Mouse (Mus musculus): ENCODE data around the gene Igsf8. TPM values are rescaled to one million over a fixed set of nuclear protein-coding genes. Genes with fewer than 3 reads are reported as not detected.

The Igsf8 gene
- total RNA-seq, 1 experiment from 2014 or later: 25.9 TPM

- ATAC-seq (replicated peaks in 1 of 2; ENCODE audit: insufficient read depth in 1 of 2, low FRiP score in 2 of 2, low TSS enrichment in 1 of 2, low read depth in 1 of 2, poor library complexity in 2 of 2, severe bottlenecking in 2 of 2): no peak
Measured at GRCm38 (mm10) chr1:172295751-172296197, 34.3 kb downstream of the Igsf8 start.

- ATAC-seq (replicated peaks in 1 of 2; ENCODE audit: insufficient read depth in 1 of 2, low FRiP score in 2 of 2, low TSS enrichment in 1 of 2, low read depth in 1 of 2, poor library complexity in 2 of 2, severe bottlenecking in 2 of 2): no peak
Measured at GRCm38 (mm10) chr1:172296816-172297510, 35.5 kb downstream of the Igsf8 start.

GRCm38 (mm10) chr1:172297611-172298537 is 36.4 kb downstream of the Igsf8 start, which contains the start of gene Atp1a2:
Atp1a2 (minus strand) TSS chr1:172298064.
- no peak for ATAC-seq (replicated peaks in 1 of 2; ENCODE audit: insufficient read depth in 1 of 2, low FRiP score in 2 of 2, low TSS enrichment in 1 of 2, low read depth in 1 of 2, poor library complexity in 2 of 2, severe bottlenecking in 2 of 2)

- no peak for ATAC-seq (replicated peaks in 1 of 2; ENCODE audit: insufficient read depth in 1 of 2, low FRiP score in 2 of 2, low TSS enrichment in 1 of 2, low read depth in 1 of 2, poor library complexity in 2 of 2, severe bottlenecking in 2 of 2)
Measured at GRCm38 (mm10) chr1:172299528-172299927, 38.1 kb downstream of the Igsf8 start.

GRCm38 (mm10) chr1:172300247-172300646 is 38.8 kb downstream of the Igsf8 start:
- ATAC-seq (replicated peaks in 1 of 2; ENCODE audit: insufficient read depth in 1 of 2, low FRiP score in 2 of 2, low TSS enrichment in 1 of 2, low read depth in 1 of 2, poor library complexity in 2 of 2, severe bottlenecking in 2 of 2): no peak

- no peak for ATAC-seq (replicated peaks in 1 of 2; ENCODE audit: insufficient read depth in 1 of 2, low FRiP score in 2 of 2, low TSS enrichment in 1 of 2, low read depth in 1 of 2, poor library complexity in 2 of 2, severe bottlenecking in 2 of 2)
Measured at GRCm38 (mm10) chr1:172301180-172301579, 39.7 kb downstream of the Igsf8 start.

GRCm38 (mm10) chr1:172302311-172302710 is 40.9 kb downstream of the Igsf8 start:
- 0 out of 4 replicates have a peak, but pooled peaks have one; percentile 23 to 25 for ATAC-seq (replicated peaks in 1 of 2; ENCODE audit: insufficient read depth in 1 of 2, low FRiP score in 2 of 2, low TSS enrichment in 1 of 2, low read depth in 1 of 2, poor library complexity in 2 of 2, severe bottlenecking in 2 of 2)

- no peak for ATAC-seq (replicated peaks in 1 of 2; ENCODE audit: insufficient read depth in 1 of 2, low FRiP score in 2 of 2, low TSS enrichment in 1 of 2, low read depth in 1 of 2, poor library complexity in 2 of 2, severe bottlenecking in 2 of 2)
Measured at GRCm38 (mm10) chr1:172302851-172303250, 41.4 kb downstream of the Igsf8 start.

- no peak for ATAC-seq (replicated peaks in 1 of 2; ENCODE audit: insufficient read depth in 1 of 2, low FRiP score in 2 of 2, low TSS enrichment in 1 of 2, low read depth in 1 of 2, poor library complexity in 2 of 2, severe bottlenecking in 2 of 2)
Measured at GRCm38 (mm10) chr1:172304443-172304842, 43.0 kb downstream of the Igsf8 start.

GRCm38 (mm10) chr1:172305153-172305552 is 43.7 kb downstream of the Igsf8 start:
- ATAC-seq (replicated peaks in 1 of 2; ENCODE audit: insufficient read depth in 1 of 2, low FRiP score in 2 of 2, low TSS enrichment in 1 of 2, low read depth in 1 of 2, poor library complexity in 2 of 2, severe bottlenecking in 2 of 2): no peak

GRCm38 (mm10) chr1:172305635-172306034 is 44.2 kb downstream of the Igsf8 start:
- ATAC-seq (replicated peaks in 1 of 2; ENCODE audit: insufficient read depth in 1 of 2, low FRiP score in 2 of 2, low TSS enrichment in 1 of 2, low read depth in 1 of 2, poor library complexity in 2 of 2, severe bottlenecking in 2 of 2): no peak

GRCm38 (mm10) chr1:172306196-172306595 is 44.8 kb downstream of the Igsf8 start:
- peak; percentile 65 to 66 for ATAC-seq (replicated peaks in 1 of 2; ENCODE audit: insufficient read depth in 1 of 2, low FRiP score in 2 of 2, low TSS enrichment in 1 of 2, low read depth in 1 of 2, poor library complexity in 2 of 2, severe bottlenecking in 2 of 2)

- no peak for ATAC-seq (replicated peaks in 1 of 2; ENCODE audit: insufficient read depth in 1 of 2, low FRiP score in 2 of 2, low TSS enrichment in 1 of 2, low read depth in 1 of 2, poor library complexity in 2 of 2, severe bottlenecking in 2 of 2)
Measured at GRCm38 (mm10) chr1:172306885-172307284, 45.4 kb downstream of the Igsf8 start.

- ATAC-seq (replicated peaks in 1 of 2; ENCODE audit: insufficient read depth in 1 of 2, low FRiP score in 2 of 2, low TSS enrichment in 1 of 2, low read depth in 1 of 2, poor library complexity in 2 of 2, severe bottlenecking in 2 of 2): no peak
Measured at GRCm38 (mm10) chr1:172307936-172308335, 46.5 kb downstream of the Igsf8 start.

GRCm38 (mm10) chr1:172308409-172308808 is 47.0 kb downstream of the Igsf8 start:
- ATAC-seq (replicated peaks in 1 of 2; ENCODE audit: insufficient read depth in 1 of 2, low FRiP score in 2 of 2, low TSS enrichment in 1 of 2, low read depth in 1 of 2, poor library complexity in 2 of 2, severe bottlenecking in 2 of 2): no peak

GRCm38 (mm10) chr1:172309699-172310398 is 48.4 kb downstream of the Igsf8 start:
- ATAC-seq (replicated peaks in 1 of 2; ENCODE audit: insufficient read depth in 1 of 2, low FRiP score in 2 of 2, low TSS enrichment in 1 of 2, low read depth in 1 of 2, poor library complexity in 2 of 2, severe bottlenecking in 2 of 2): peak; percentile 34 to 40

- ATAC-seq (replicated peaks in 1 of 2; ENCODE audit: insufficient read depth in 1 of 2, low FRiP score in 2 of 2, low TSS enrichment in 1 of 2, low read depth in 1 of 2, poor library complexity in 2 of 2, severe bottlenecking in 2 of 2): peak; percentile 13 to 18
Measured at GRCm38 (mm10) chr1:172311248-172311906, 49.9 kb downstream of the Igsf8 start.

Data from hematopoietic stem cell, adult 5-6 weeks (primary cell).